Mouse (Mus musculus) adrenal gland, adult 2 months (tissue): ENCODE results near the gene St6galnac6. TPM values are rescaled to one million over a fixed set of nuclear protein-coding genes. Genes with fewer than 3 reads are reported as not detected.
A peak's percentile ranks its signal among the peaks of the same experiment; 100 is the strongest.

Source experiments
- DNase-seq: peaks from one replicate; pipeline ENCODE4 v3.0.0; 2021
- long read RNA-seq: library from polyadenylated mRNA; stranded (forward); transcript quantifications from one replicate; pipeline ENCODE4 v2.0.0, GENCODE M21; 2021
- polyA plus RNA-seq: library from polyadenylated mRNA; depleted of rRNA; stranded (reverse); fragments of >200 nt; gene quantifications from 2 replicates; pipeline ENCODE4 v1.2.3, GENCODE M21; 2012; rRNA removed
- total RNA-seq, 2 experiments: library from RNA; stranded (reverse); gene quantifications; 2 replicates each; pipeline ENCODE4 v1.2.3; 2021

The St6galnac6 gene
- total RNA-seq (10 to 100 TPM; 55.2 to 55.6 TPM), polyA plus RNA-seq (115 and 122 TPM in 2 replicates)
- long read RNA-seq, transcript St6galnac6-203 (7 exons, 2,394 nt): major isoform, 17 of 57 reads
- long read RNA-seq, partial matches to known transcripts: 17 of 57 reads
- long read RNA-seq, other reads (novel, unspliced or antisense): 17 of 57 reads

DNA sequence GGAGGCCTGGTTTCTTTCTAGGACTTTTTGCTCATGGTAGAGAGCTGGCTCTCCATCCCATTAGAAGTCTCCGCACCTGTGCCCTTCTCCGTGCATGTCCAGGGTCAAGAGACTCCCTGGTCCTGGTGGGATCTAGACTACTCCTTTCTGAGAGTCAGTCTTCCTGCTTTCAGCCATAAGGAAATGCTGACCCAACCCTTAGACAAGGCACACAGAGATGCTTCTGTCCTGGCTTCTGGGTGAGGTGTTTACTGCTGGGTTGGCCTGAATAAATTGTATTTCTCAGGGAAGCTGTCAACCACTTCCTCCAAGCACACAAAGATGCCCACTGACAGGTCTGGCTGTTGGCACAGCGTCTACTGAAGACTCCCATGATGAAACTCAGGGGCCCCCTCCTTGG lies at the start of gene St6galnac6:
Gene St6galnac6, plus strand, starts transcription at position 301 of the 400 bp plus-strand sequence.
- DNase-seq: no peak

GRCm38 (mm10) chr2:32549764-32550163 lies 49.7 kb upstream of the St6galnac6 start:
- DNase-seq: peak; percentile 58

- DNase-seq: no peak
Measured at GRCm38 (mm10) chr2:32551236-32551635, 48.3 kb upstream of the St6galnac6 start.

DNA sequence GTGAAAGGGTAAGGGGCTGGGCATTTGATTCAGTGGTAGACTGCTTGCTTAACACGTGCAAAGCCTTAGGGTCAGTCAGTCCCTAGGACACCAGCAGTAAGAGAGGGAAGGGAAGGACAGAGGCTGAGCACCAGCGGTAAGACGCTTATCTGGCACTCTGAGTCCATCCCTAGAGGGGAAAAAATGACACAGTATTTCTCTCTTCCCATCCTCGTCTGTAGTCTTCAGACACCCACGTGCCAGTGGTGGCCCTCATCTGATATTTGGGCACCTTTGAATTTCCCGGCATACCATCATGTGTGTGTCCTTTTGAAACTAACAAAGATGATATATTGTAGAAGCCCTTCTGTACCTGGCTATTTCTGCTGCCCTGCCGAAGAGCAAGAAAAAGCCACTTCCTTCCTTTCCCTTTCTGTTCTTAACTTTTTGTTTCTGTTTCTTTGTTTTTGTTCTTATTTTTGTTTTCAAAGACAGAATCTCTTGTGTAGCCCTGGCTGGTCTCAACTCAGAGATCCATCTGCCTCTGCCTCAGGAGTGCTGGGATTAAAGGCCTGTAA lies 45.8 kb upstream of the St6galnac6 start:
- no peak for DNase-seq

GRCm38 (mm10) chr2:32555484-32555883 lies 44.0 kb upstream of the St6galnac6 start:
- no peak for DNase-seq

- no peak for DNase-seq
Measured at GRCm38 (mm10) chr2:32556019-32556418, 43.5 kb upstream of the St6galnac6 start.

GRCm38 (mm10) chr2:32559570-32559969 lies 39.9 kb upstream of the St6galnac6 start:
- no peak for DNase-seq

DNA sequence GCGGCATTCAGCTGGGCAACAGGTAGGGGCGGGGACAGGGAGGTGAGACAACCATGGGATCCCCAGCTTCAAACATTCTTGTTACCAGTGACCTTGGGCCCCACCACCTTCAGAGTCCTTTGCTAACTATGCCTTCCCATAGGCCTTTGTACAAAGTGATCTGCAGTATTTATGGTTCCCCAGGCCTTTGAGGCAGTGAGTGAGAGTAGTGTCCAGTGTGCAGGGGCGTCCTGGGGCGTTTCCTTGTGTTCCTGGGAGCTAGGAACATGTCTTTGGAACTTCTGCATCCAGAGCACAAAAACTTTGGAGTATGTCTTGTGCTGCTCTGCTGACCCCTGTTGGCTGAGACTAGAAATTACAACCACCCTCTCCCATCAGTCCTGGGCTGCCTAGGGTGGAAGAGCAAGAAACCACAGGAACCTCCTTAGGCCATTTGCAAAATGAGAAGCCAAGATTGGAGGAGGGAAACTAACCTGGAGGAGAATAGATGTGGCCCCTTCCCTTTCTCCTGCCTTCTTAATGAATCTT lies 32.9 kb upstream of the St6galnac6 start:
- DNase-seq: peak; percentile 73

DNA sequence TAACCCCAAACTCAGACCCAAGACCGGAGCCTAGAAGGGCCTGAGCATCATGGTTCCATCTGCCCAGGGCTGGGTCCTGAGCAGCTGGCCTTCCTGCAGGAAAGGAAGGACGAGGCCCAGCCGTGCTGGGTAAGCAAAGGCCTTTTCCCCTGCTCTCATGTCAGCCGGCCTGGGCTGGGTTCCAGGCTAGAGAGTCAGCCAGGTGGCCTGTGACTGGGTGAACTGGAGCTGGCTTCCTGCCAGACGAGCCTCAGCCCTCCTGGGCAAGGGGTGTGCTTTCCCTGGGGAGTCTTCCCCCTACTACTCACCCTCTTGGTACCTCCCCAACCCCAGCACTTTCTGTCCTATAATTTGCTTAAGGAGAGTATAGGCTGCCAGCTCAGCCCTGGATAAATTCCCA lies 31.4 kb upstream of the St6galnac6 start:
- peak; percentile 38 for DNase-seq

- DNase-seq: no peak
Measured at GRCm38 (mm10) chr2:32568941-32569340, 30.6 kb upstream of the St6galnac6 start.

GRCm38 (mm10) chr2:32570698-32571494 lies 28.6 kb upstream of the St6galnac6 start, which contains the start of gene Dpm2:
TSS of gene Dpm2 (plus strand) at chr2:32570858.
- DNase-seq: peak; percentile 93

DNA sequence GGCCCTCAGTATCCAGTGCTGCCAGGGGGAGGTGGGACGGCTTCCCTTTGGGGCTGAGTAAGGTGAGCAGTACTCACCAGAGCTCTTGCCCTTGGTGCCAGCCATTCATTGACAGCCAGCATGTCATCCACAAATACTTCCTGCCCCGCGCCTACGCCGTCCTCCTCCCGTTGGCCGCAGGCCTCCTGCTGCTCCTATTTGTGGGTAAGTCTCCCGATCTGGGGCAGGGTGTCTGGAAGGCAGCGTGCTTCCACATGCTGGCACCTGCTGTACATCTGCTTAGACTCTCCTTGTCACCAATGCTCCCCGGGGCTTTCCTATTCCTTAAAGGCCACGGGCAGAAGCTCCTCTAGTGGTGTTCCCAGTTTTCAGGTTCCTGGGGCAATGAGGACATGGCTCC lies 27.3 kb upstream of the St6galnac6 start:
- DNase-seq: no peak

- DNase-seq: no peak
Measured at GRCm38 (mm10) chr2:32574497-32574896, 25.0 kb upstream of the St6galnac6 start, which contains the start of gene Pip5kl1. TSS of gene Pip5kl1 (plus strand) at chr2:32574797.

- DNase-seq: peak; percentile 53
Measured at GRCm38 (mm10) chr2:32574901-32575585, 24.5 kb upstream of the St6galnac6 start.

DNA sequence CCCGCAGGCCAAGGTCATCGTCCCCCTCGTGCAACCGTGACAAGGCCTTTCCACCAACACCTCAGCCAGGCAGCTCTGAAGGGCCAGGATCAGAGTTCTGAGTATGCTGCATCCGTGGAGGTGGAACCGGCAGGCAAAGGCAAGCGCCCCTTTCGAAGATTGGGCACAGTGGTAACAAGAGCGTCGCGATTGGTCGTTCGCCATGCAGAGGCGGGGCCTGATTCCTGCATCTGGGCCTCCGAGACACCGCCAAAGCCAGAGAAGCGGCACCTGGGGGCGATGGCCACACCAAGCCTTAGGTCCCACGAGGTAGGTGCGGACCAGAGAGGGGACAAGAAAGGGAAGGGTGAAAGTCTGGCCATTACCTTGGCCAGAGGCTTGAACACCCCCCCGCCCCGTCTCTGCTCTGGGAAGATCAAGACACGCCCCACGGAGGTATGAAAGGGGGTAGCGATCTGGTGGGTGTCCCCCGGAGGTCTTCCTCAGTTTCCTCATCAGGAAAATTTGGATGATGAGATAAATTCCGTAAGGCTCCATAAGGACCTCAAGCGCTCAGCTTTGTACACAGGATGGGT lies 23.8 kb upstream of the St6galnac6 start, which contains the start of gene 9430097D07Rik:
Gene 9430097D07Rik, minus strand, starts transcription at position 99 of the 575 bp plus-strand sequence.
- DNase-seq: peak; percentile 27

GRCm38 (mm10) chr2:32576532-32576931 lies 23.0 kb upstream of the St6galnac6 start:
- DNase-seq: no peak

DNA sequence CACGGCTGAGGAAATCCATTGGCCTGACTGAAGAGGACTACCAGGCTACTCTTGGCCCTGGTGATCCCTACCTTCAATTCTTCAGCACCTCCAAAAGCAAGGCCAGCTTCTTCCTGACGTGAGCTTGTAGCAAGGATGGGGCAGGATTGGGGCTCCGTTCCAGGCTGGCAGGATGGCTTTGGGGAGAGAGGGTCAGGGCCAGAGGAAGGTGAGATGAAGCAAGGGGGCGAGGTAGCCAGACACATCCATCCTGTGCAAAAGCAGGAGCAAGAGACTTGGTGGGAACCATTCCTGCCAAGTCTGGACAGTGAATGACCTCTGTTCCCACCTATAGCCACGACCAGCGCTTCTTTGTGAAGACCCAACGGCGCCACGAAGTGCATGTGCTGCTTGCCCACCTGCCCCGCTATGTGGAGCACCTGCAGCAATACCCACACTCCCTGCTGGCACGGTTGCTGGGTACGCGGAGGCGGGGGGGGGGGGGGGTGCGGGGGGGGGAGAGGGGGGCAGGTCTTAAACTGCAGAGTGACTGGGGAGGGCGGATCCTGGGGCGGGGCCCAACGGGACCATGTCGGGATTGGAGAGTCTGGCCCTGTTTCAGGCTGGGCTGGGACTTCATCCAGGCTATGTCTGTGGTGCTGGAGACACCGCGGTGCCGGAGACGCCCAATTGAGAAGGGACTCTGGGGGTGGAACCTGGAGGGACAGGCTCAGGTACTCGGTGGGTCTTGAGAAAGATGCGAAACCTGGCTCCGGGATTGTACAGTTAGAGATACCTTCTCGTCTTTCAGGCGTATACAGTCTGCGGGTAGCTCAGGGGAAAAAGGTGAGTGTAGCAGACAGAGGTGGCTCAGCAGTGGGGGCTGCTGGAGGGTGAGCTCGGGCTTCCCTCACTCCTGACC lies 21.1 kb upstream of the St6galnac6 start:
- DNase-seq: peak; percentile 64

DNA sequence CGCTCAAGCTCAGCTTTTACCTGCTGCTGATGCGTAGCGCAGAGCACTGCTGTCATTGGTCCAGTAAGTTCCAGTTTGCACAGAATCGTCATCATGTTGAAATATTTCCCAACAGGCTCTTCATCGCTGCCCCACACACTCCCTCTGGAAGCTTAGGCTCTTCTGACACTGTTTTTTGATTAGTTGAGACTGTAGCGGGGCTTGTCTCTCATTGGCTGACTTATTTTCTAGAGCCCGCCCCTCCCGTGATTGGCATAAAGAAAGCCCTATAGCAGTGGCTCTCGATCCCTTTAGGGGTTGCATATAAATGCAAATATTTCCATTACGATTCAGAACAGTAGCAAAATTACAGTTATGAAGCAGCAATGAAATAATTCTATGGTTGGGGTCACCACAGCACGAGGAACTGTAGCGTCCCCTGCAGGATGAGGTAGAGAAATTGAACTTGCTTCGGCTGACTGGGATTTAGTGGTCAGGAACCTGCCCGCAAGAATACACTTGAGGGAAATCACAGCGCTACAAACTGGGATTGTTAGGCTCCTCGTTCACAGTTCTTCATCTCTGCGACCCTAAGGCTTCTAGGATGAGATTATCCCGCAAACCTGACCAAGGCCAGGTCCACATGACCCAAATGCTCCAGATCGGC lies 17.9 kb upstream of the St6galnac6 start:
- DNase-seq: peak; percentile 47

DNA sequence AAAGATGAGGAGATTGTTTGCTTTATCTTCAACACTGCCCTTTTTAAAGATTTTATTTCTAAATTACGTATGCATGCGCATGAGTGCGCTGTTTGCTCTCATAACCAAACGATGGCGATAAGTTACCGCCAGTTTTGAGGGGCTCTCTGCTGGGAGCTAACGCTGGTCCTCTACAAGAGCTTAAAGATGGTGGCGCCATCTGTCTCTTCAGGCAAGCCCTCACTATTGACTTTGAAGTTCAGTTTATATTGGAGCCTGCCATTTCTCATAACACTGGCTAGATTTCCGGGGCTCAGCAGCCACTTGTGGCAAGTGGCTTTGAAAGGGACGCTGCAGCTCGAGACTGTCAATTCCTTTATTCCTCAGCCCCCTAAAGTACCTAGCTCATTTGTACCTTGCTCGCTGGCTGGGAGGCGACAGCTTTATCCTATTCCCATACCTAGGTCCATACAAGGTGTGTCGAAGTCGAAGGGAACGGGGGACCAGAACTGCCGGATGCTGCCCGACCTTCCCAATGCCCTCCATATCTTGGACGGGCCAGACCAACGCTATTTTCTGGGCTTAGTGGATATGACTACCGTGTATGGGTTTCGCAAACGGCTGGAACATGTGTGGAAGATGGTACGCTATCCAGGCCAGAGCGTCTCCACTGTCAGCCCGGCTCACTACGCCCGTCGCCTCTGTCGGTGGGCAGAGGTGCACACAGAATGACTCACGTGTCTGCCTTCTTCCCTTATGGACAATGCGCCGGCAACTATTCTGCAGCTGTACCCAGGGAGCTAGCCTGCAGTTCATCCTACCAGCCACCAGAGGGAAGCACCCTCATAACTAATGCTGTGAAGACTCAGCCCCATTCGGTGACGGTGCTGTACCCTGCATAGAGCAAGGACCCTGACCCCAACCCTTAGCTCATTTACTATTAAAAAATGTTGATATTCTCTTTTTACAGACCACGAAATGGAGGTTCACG lies 16.4 kb upstream of the St6galnac6 start:
- peak; percentile 86 for DNase-seq
